Mouse (Mus musculus) liver, adult 2 months (tissue): Measurements from ENCODE around the gene Ptpn6.

Source experiments
- CTCF ChIP-seq: fragments of 200-500 bp; IDR thresholded peaks from 2 replicates; pipeline ENCODE4 v1.5.1; 2011; ENCODE audit warnings: low read depth, low read length, control low read depth
- POLR2A ChIP-seq: fragments of 200-500 bp; IDR thresholded peaks from 2 replicates; pipeline ENCODE4 v1.6.1; 2011; ENCODE audit warnings: low read length, control low read depth; ENCODE audit not compliant: insufficient read depth; ENCODE audit errors: extremely low read depth

- TF ChIP-seq POLR2A (0 out of 2 replicates have a peak, but pooled peaks have one; percentile 48), CTCF (no peak)
Observed at GRCm38 (mm10) chr6:124738511-124739023, at the start of gene Ptpn6.
